Mouse (Mus musculus) intestine, postnatal 0 days (tissue): Measurements from ENCODE around the gene Tmem160. TPM values are rescaled to one million over a fixed set of nuclear protein-coding genes. Genes with fewer than 3 reads are reported as not detected.

Source experiments
- ATAC-seq: fragments of 200-750 bp; cut with Nextera tagmentation; 2 replicates; pipeline ENCODE4 v1.8.0; 2017; ENCODE audit warnings: mild to moderate bottlenecking, moderate TSS enrichment, moderate library complexity
- H3K27ac ChIP-seq: fragments of 300-500 bp; sonication (generic); 2 replicates; pipeline ENCODE4 v1.5.1; 2014; ENCODE audit warnings: mild to moderate bottlenecking, low read depth, low read length, moderate library complexity
- H3K27me3 ChIP-seq: fragments of 300-500 bp; sonication (generic); replicated peaks from 2 replicates; pipeline ENCODE4 v1.6.1; 2014; ENCODE audit warnings: low read length, mixed read lengths; ENCODE audit not compliant: control insufficient read depth, insufficient read depth
- H3K36me3 ChIP-seq: fragments of 300-500 bp; sonication (generic); 2 replicates; pipeline ENCODE4 v1.6.1; 2014; ENCODE audit warnings: mild to moderate bottlenecking, moderate library complexity; ENCODE audit not compliant: control insufficient read depth, insufficient read depth
- H3K4me1 ChIP-seq: fragments of 300-500 bp; sonication (generic); replicated peaks from 2 replicates; pipeline ENCODE4 v1.6.1; 2014; ENCODE audit warnings: antibody characterized with exemption, low read length, mixed read lengths; ENCODE audit not compliant: control insufficient read depth, insufficient read depth
- H3K4me2 ChIP-seq: fragments of 300-500 bp; sonication (generic); replicated peaks from 2 replicates; pipeline ENCODE4 v1.6.1; 2014; ENCODE audit warnings: low read depth, mild to moderate bottlenecking, moderate library complexity
- H3K4me3 ChIP-seq: fragments of 300-500 bp; sonication (generic); 2 replicates; pipeline ENCODE4 v1.5.1; 2014; ENCODE audit warnings: low read depth, low read length
- H3K9ac ChIP-seq: fragments of 300-500 bp; sonication (generic); 2 replicates; pipeline ENCODE4 v1.6.1; 2014; ENCODE audit warnings: mild to moderate bottlenecking, low read depth, low read length
- H3K9me3 ChIP-seq: fragments of 300-500 bp; sonication (generic); 2 replicates; pipeline ENCODE4 v1.6.1; 2016; ENCODE audit warnings: mixed run types; ENCODE audit not compliant: control insufficient read depth
- CTCF ChIP-seq: sonication (generic); IDR thresholded peaks from 2 replicates; pipeline ENCODE4 v1.5.1; 2016; ENCODE audit warnings: low read depth, mild to moderate bottlenecking, control low read depth, antibody characterized with exemption, moderate library complexity
- WGBS: fragments of 180-500 bp; shearing (Covaris S2); extraction: QIAGEN DNeasy Blood & Tissue Kit; methylation state at CpG from one replicate; pipeline ENCODE4 v1.1.7; 2014; 5-methylcytosine and 5-hydroxymethylcytosine counted together
- polyA plus RNA-seq: library from polyadenylated mRNA; unstranded; fragments of >200 nt; fragmentation: Nextera tagmentation; extraction: Ambion mirVana; gene quantifications from 2 replicates; pipeline ENCODE4 v1.2.1, GENCODE M21; 2015

The Tmem160 gene
- polyA plus RNA-seq, 1 experiment from 2014 or later: 124 TPM

GRCm38 (mm10) chr7:16433352-16433971, 19.1 kb upstream of the Tmem160 start:
- ATAC-seq: no peak
- WGBS: 66% methylated on average over 3 of the region's 3 CpGs

GRCm38 (mm10) chr7:16435088-16435487, 17.5 kb upstream of the Tmem160 start:
- Histone ChIP-seq H3K9ac (no peak overlapping the region), H3K4me1 (no peaks in the 10 kb centered on the region), H3K27ac (no peak overlapping the region), H3K9me3 (no peaks in the 10 kb centered on the region), H3K27me3 (no peaks in the 10 kb centered on the region), H3K4me2 (no peak overlapping the region), H3K4me3 (no peak overlapping the region), H3K36me3 (peaks cover 65% of the 10 kb centered on the region)
- no peak for ATAC-seq
- WGBS: 83% methylated on average over 9 of the region's 9 CpGs
- TF ChIP-seq CTCF: no peak

More at GRCm38 (mm10) chr7:16433352-16433971, 19.1 kb upstream of the Tmem160 start:
- peaks cover 82% of the 10 kb centered on the region for H3K36me3 ChIP-seq
- H3K9me3 ChIP-seq: no peaks in the 10 kb centered on the region
- no peaks in the 10 kb centered on the region for H3K4me1 ChIP-seq
- H3K27ac ChIP-seq: no peak overlapping the region
- H3K4me2 ChIP-seq: no peak overlapping the region
- H3K9ac ChIP-seq: no peak overlapping the region
- H3K27me3 ChIP-seq: no peaks in the 10 kb centered on the region
- TF ChIP-seq CTCF: no peak
- no peak overlapping the region for H3K4me3 ChIP-seq

- no peaks in the 10 kb centered on the region for H3K4me1 ChIP-seq
- H3K9me3 ChIP-seq: no peaks in the 10 kb centered on the region
- no peaks in the 10 kb centered on the region for H3K27me3 ChIP-seq
- H3K27ac ChIP-seq: no peak overlapping the region
- H3K4me2 ChIP-seq: no peak overlapping the region
- no peak overlapping the region for H3K4me3 ChIP-seq
- no peak overlapping the region for H3K9ac ChIP-seq
- no peak for ATAC-seq
- H3K36me3 ChIP-seq: peaks cover 5% of the 10 kb centered on the region
- peak; percentile 54 for TF ChIP-seq CTCF
Measured at GRCm38 (mm10) chr7:16441241-16441640, 11.3 kb upstream of the Tmem160 start.

GRCm38 (mm10) chr7:16451656-16452055, 923 bp upstream of the Tmem160 start:
- no peak overlapping the region for H3K4me2 ChIP-seq
- no peak for ATAC-seq
- no peaks in the 10 kb centered on the region for H3K9me3 ChIP-seq
- no peaks in the 10 kb centered on the region; the same call in 1 of the 2 replicates for H3K4me1 ChIP-seq
- no peak overlapping the region for H3K27ac ChIP-seq
- 54% methylated on average over 6 of the region's 6 CpGs for WGBS
- no peak overlapping the region for H3K4me3 ChIP-seq
- H3K36me3 ChIP-seq: peaks cover 9% of the 10 kb centered on the region; the same call in 1 of the 2 replicates
- no peak overlapping the region for H3K9ac ChIP-seq
- no peak for TF ChIP-seq CTCF
- H3K27me3 ChIP-seq: no peaks in the 10 kb centered on the region

GRCm38 (mm10) chr7:16453118-16453711, 636 bp downstream of the Tmem160 start:
- H3K4me1 ChIP-seq: no peaks in the 10 kb centered on the region; the same call in 1 of the 2 replicates
- H3K9ac ChIP-seq: peak overlapping the region; percentile 58
- WGBS: under 1% methylated on average over 23 of the region's 23 CpGs
- no peaks in the 10 kb centered on the region for H3K9me3 ChIP-seq
- H3K36me3 ChIP-seq: peaks cover 9% of the 10 kb centered on the region; the same call in 1 of the 2 replicates
- H3K4me3 ChIP-seq: peak overlapping the region; percentile 90
- ATAC-seq: peak; percentile 10
- H3K4me2 ChIP-seq: peak overlapping the region; percentile 98
- no peak for TF ChIP-seq CTCF
- no peaks in the 10 kb centered on the region for H3K27me3 ChIP-seq
- peak overlapping the region; percentile 35; the same call in 1 of the 2 replicates for H3K27ac ChIP-seq

GRCm38 (mm10) chr7:16455016-16455415, 2.4 kb downstream of the Tmem160 start:
- no peak overlapping the region for H3K9ac ChIP-seq
- ATAC-seq: no peak
- H3K27me3 ChIP-seq: no peaks in the 10 kb centered on the region
- H3K4me3 ChIP-seq: no peak overlapping the region
- TF ChIP-seq CTCF: no peak
- no peak overlapping the region for H3K4me2 ChIP-seq
- no peak overlapping the region for H3K27ac ChIP-seq
- no peaks in the 10 kb centered on the region for H3K9me3 ChIP-seq
- WGBS: 89% methylated on average over 14 of the region's 14 CpGs
- peaks cover 9% of the 10 kb centered on the region; the same call in 1 of the 2 replicates for H3K36me3 ChIP-seq
- H3K4me1 ChIP-seq: no peaks in the 10 kb centered on the region; the same call in 1 of the 2 replicates
